Mouse (Mus musculus): ENCODE measurements at regions not wholly inside any gene's neighbourhood (a gene's known extent, or its start where the extent isn't known, plus 50 kb on each side); places are given as distances from the start of the nearest gene placed in this dataset.

GRCm38 (mm10) chr13:53709062-53709461 lies 236.2 kb upstream of the Msx2 start:
- in situ Hi-C loops (cut with MseI, MboI) = no loop called here

- in situ Hi-C loops (cut with MseI, MboI) = no loop called here
Observed at GRCm38 (mm10) chr13:53707548-53707947, 234.7 kb upstream of the Msx2 start.

- in situ Hi-C loops (cut with MseI, MboI) = no loop called here
Observed at GRCm38 (mm10) chr13:53704104-53704503, 231.2 kb upstream of the Msx2 start.

GRCm38 (mm10) chr13:53700236-53700635 lies 227.4 kb upstream of the Msx2 start:
- in situ Hi-C loops (cut with MseI, MboI) = no loop called here

GRCm38 (mm10) chr13:53697954-53698353 lies 225.1 kb upstream of the Msx2 start:
- in situ Hi-C loops (cut with MseI, MboI) = no loop called here

GRCm38 (mm10) chr13:53695385-53695784 lies 222.5 kb upstream of the Msx2 start:
- in situ Hi-C loops (cut with MseI, MboI) = no loop called here

GRCm38 (mm10) chr13:53688934-53689333 lies 216.1 kb upstream of the Msx2 start:
- in situ Hi-C loops (cut with MseI, MboI) = loop anchor here in 1 of 2 experiments (5.0 kb wide), 1 partner anchor 227 kb away; no protein-coding TSS in a partner anchor

- in situ Hi-C loops (cut with MseI, MboI) = loop anchor here in 1 of 2 experiments (5.0 kb wide), 1 partner anchor 226 kb away; no protein-coding TSS in a partner anchor
Observed at GRCm38 (mm10) chr13:53688489-53688888, 215.6 kb upstream of the Msx2 start.

GRCm38 (mm10) chr13:53684498-53684897 lies 211.6 kb upstream of the Msx2 start:
- in situ Hi-C loops (cut with MseI, MboI) = loop anchor here in 1 of 2 experiments (5.0 kb wide), 1 partner anchor 232 kb away; no protein-coding TSS in a partner anchor

- in situ Hi-C loops (cut with MseI, MboI) = no loop called here
Observed at GRCm38 (mm10) chr13:53677187-53677586, 204.3 kb upstream of the Msx2 start.

- in situ Hi-C loops (cut with MseI, MboI) = no loop called here
Observed at GRCm38 (mm10) chr13:53670361-53670760, 197.5 kb upstream of the Msx2 start.

GRCm38 (mm10) chr13:53667518-53667917 lies 194.6 kb upstream of the Msx2 start:
- in situ Hi-C loops (cut with MseI, MboI) = loop anchor here in 1 of 2 experiments (10.0 kb wide), 1 partner anchor 203 kb away; no protein-coding TSS in a partner anchor

- in situ Hi-C loops (cut with MseI, MboI) = loop anchor here in 1 of 2 experiments (10.0 kb wide), 1 partner anchor 201 kb away; no protein-coding TSS in a partner anchor
Observed at GRCm38 (mm10) chr13:53665592-53665991, 192.7 kb upstream of the Msx2 start.

GRCm38 (mm10) chr13:53664631-53665230 lies 191.9 kb upstream of the Msx2 start:
- in situ Hi-C loops (cut with MseI, MboI) = loop anchor here in 1 of 2 experiments (10.0 kb wide), 1 partner anchor 200 kb away; no protein-coding TSS in a partner anchor

- in situ Hi-C loops (cut with MseI, MboI) = no loop called here
Observed at GRCm38 (mm10) chr13:53652826-53653225, 180.0 kb upstream of the Msx2 start.

GRCm38 (mm10) chr13:53648353-53648752 lies 175.5 kb upstream of the Msx2 start:
- in situ Hi-C loops (cut with MseI, MboI) = no loop called here

- in situ Hi-C loops (cut with MseI, MboI) = no loop called here
Observed at GRCm38 (mm10) chr13:53642557-53642956, 169.7 kb upstream of the Msx2 start.

- in situ Hi-C loops (cut with MseI, MboI) = no loop called here
Observed at GRCm38 (mm10) chr13:53639584-53639983, 166.7 kb upstream of the Msx2 start.

- in situ Hi-C loops (cut with MseI, MboI) = no loop called here
Observed at GRCm38 (mm10) chr13:53639115-53639514, 166.2 kb upstream of the Msx2 start.

GRCm38 (mm10) chr13:53636011-53636410 lies 163.1 kb upstream of the Msx2 start:
- in situ Hi-C loops (cut with MseI, MboI) = no loop called here

GRCm38 (mm10) chr13:53634637-53635203 lies 161.8 kb upstream of the Msx2 start:
- in situ Hi-C loops (cut with MseI, MboI) = no loop called here

GRCm38 (mm10) chr13:53598050-53598449 lies 125.2 kb upstream of the Msx2 start:
- in situ Hi-C loops (cut with MseI, MboI) = no loop called here

All from mouse trophoblast stem cell (cell line).